Mouse (Mus musculus) thymus, adult 2 months (tissue): ENCODE measurements at regions not wholly inside any gene's neighbourhood (a gene's known extent, or its start where the extent isn't known, plus 50 kb on each side); places are given as distances from the start of the nearest gene placed in this dataset.
"Not testable (repeated sequence)": the region's sequence is repeated elsewhere in the genome, so short reads cannot be mapped to it uniquely, and the experiment has no call there.

Experiments used
- DNase-seq: peaks from one replicate; pipeline ENCODE4 v3.0.0; 2021
- H3K27ac ChIP-seq: fragments of 200-500 bp; 2 replicates; pipeline ENCODE4 v1.5.1; 2012; ENCODE audit warnings: low read length, control low read depth; ENCODE audit not compliant: control insufficient read depth, insufficient read depth
- H3K27me3 ChIP-seq: fragments of 200-500 bp; 2 replicates; pipeline ENCODE4 v1.6.1; 2012; ENCODE audit warnings: mild to moderate bottlenecking, low read length, moderate library complexity, mixed read lengths; ENCODE audit not compliant: control insufficient read depth, insufficient read depth
- H3K36me3 ChIP-seq: fragments of 200-500 bp; 2 replicates; pipeline ENCODE4 v1.6.1; 2012; ENCODE audit warnings: mild to moderate bottlenecking, low read length, moderate library complexity; ENCODE audit not compliant: control insufficient read depth, insufficient read depth
- H3K4me1 ChIP-seq: fragments of 200-500 bp; replicated peaks from 2 replicates; pipeline ENCODE4 v1.6.1; 2012; ENCODE audit warnings: low read length; ENCODE audit not compliant: control insufficient read depth, insufficient read depth
- H3K4me3 ChIP-seq: fragments of 200-500 bp; 2 replicates; pipeline ENCODE4 v1.5.1; 2012; ENCODE audit warnings: mild to moderate bottlenecking, low read length, control low read depth, moderate library complexity; ENCODE audit not compliant: control insufficient read depth, insufficient read depth
- CTCF ChIP-seq: fragments of 200-500 bp; IDR thresholded peaks from 2 replicates; pipeline ENCODE4 v1.5.1; 2012; ENCODE audit warnings: mild to moderate bottlenecking, control low read depth, low read length, moderate library complexity, borderline replicate concordance; ENCODE audit not compliant: control insufficient read depth, poor library complexity, insufficient read depth; ENCODE audit errors: extremely low read depth
- POLR2A ChIP-seq: fragments of 200-500 bp; IDR thresholded peaks from 2 replicates; pipeline ENCODE4 v1.6.1; 2012; ENCODE audit warnings: mild to moderate bottlenecking, low read length, control low read depth, moderate library complexity; ENCODE audit not compliant: control insufficient read depth, poor library complexity, insufficient read depth; ENCODE audit errors: extremely low read depth
- WGBS: fragments of 180-500 bp; shearing (Covaris S2); methylation state at CpG from one replicate; pipeline ENCODE4 v1.1.7; 2018; 5-methylcytosine and 5-hydroxymethylcytosine counted together

DNA sequence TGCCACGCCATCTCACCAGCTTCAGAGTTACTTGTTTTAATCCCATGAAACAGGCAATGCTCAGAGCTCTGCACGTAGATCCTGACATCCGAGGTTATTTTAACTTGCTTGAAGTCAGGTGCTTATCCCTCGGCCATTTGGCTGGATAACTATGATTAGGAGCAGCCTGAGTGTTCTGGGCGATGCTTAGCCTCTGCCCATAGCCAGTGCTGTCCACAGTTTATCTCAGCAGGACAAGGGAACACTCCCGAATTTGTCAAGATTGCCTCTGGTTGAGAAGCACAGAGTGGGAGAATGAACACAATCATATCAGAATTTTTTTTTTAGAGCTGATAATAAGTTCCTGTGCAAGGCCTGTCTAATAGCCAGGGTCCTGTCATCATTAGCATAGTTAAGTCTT is 83.4 kb upstream of the Dyrk2 start:
- H3K36me3 ChIP-seq, result no peaks in the 10 kb centered on the region
- 81% methylated on average over 6 of the region's 6 CpGs for WGBS
- H3K4me1 ChIP-seq, result peaks cover 17% of the 10 kb centered on the region
- H3K4me3 ChIP-seq, result no peak overlapping the region
- H3K27me3 ChIP-seq, result no peaks in the 10 kb centered on the region
- TF ChIP-seq POLR2A (no peak), CTCF (no peak)
- no peak for DNase-seq
- no peak overlapping the region for H3K27ac ChIP-seq

DNA sequence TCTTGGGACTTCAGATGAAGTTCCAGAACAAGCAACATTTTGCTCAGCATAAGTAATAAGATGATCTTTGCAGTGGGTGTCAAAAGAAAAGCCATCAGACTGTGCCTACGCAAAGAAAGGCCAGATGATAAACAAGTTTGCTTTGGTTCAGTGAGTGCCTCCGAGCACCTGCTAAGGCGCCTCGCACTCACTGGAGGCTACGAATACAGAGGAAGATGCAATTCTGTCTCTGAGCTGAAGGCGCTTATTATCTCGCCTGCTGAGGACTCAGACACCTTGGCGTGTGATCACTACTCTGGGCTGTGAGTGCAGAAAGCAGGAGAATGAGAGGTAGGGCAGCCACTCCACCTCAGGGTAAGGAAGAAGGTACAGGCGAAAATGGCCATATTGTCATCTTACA is 82.7 kb upstream of the Dyrk2 start:
- Histone ChIP-seq H3K4me3 (no peak overlapping the region), H3K36me3 (no peaks in the 10 kb centered on the region), H3K27me3 (no peaks in the 10 kb centered on the region), H3K4me1 (peaks cover 17% of the 10 kb centered on the region), H3K27ac (peak overlapping the region; percentile 18; the same call in 1 of the 2 replicates)
- whole genome bisulfite sequencing, result 43% methylated on average over 9 of the region's 9 CpGs
- no peak for TF ChIP-seq CTCF
- no peak for TF ChIP-seq POLR2A
- DNase-seq, result peak; percentile 17

DNA sequence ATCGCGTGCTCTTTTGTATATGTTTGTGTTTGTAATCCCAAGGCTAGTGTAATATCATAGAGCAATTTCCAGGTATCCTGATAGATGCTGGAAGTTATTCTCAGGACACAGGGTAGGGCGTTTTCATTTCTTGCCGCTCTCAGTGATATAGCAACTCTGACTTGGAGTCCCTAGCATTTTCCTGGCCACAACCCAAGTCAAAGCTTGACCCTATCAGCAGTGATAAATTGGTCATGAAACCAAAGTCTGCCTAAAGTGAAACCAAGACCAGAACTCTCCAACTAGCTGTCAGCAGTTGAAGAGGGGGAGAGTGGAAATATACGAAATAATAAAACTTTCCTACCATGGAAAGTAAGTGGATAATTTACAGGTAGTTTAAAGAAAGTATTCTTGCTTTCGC is 77.7 kb upstream of the Dyrk2 start:
- TF ChIP-seq CTCF, result no peak
- TF ChIP-seq POLR2A, result no peak
- 88% methylated on average over 6 of the region's 6 CpGs for WGBS
- H3K4me1 ChIP-seq, result peaks cover 4% of the 10 kb centered on the region
- no peak for DNase-seq
- no peak overlapping the region for H3K4me3 ChIP-seq
- H3K27me3 ChIP-seq, result no peaks in the 10 kb centered on the region
- H3K36me3 ChIP-seq, result no peaks in the 10 kb centered on the region
- H3K27ac ChIP-seq, result no peak overlapping the region

DNA sequence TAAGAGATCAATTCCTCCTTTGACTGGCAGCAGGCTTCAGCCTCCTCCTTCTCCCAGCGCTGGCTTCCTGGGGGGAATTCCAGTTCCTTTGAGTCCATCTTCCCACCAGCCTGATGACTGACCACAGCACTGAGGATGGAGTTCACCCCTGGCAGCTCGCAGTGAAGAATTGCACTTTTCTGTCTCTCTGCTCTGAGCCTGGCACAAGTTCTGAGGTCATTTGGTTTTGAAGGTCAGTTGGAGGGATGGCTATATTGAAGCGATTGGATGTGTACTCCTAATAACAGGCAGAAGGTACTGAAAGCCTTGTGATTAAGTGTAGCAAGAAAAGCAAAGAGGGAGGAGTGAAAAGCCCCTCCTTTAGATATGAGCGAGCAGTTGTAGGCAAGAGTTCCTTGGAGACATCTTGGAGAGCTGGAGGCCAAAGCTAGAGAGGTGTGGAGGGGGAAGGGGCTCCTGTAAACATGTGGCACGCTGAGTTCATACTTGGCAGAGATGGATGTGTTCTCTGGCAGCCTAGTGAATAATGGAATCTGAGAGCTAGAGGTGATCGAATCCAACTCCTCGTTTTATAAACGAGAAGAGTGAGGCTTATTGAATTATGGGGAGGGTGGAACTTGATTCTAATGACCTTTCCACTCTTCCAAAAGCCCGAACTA is 77.1 kb upstream of the Dyrk2 start:
- H3K4me1 ChIP-seq, result no peaks in the 10 kb centered on the region
- 89% methylated on average over 9 of the region's 9 CpGs for WGBS
- no peak overlapping the region for H3K4me3 ChIP-seq
- no peak overlapping the region for H3K27ac ChIP-seq
- H3K36me3 ChIP-seq, result no peaks in the 10 kb centered on the region
- DNase-seq, result no peak
- TF ChIP-seq CTCF (no peak), POLR2A (no peak)
- H3K27me3 ChIP-seq, result no peaks in the 10 kb centered on the region

DNA sequence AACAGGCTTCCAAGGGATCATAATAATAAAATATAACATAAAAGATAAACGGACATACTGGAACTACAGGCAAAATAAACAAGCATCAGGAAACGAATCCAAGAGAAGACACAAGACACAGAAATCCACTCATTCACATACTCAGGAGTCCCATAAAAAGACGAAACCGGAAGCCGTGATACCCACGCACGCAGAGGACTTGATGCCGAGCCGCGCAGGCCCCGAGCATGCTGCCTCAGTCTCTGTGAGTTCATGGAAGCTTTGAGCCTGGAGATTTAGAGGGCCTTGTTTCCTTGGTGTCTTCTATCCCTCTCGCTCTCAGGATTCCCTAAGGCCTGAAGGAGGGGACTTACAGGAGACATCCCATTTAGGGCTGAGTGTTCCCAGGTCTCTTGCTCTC is 57.3 kb upstream of the Dyrk2 start:
- Histone ChIP-seq H3K4me1 (0 out of 2 replicates have a peak, but pooled peaks cover 2% of the 10 kb centered on the region), H3K27ac (no peak overlapping the region), H3K27me3 (no peaks in the 10 kb centered on the region), H3K36me3 (no peaks in the 10 kb centered on the region), H3K4me3 (no peak overlapping the region)
- WGBS, result 95% methylated on average over 12 of the region's 12 CpGs
- no peak for TF ChIP-seq CTCF
- TF ChIP-seq POLR2A, result no peak
- no peak for DNase-seq

DNA sequence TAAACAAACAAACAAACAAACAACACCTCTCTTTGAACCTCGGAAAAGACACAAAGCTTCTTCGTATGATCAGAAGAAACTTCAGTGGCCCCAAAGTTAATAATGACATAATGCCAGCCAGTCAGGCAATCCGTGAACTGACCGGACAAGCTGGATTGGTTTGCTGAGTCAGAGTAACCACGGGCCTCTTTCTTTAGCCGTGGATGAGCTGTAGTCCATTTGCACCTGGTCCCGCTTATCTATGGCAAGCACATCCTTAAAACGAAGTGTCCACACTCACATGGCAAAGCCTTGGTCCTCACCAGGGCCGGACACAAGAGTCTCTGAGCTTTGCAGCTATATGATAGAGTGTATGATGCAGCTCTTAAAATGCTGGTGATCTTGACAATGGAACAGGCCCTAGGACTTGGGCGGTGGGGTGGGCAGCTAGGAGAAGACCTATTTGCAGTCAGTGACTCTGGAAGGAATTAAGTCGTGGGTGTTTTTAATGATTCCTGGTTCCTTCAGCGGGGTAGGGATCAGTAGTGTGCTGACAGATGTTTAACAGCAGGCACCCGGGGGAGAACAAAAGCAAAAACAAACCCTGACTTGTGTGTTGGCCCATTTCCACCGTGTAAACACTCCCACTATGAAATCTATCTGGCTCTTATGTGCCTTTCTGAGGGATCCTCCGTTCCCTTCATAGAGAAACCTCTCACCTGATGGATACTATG is 53.6 kb upstream of the Dyrk2 start:
- H3K4me1 ChIP-seq, result 0 out of 2 replicates have a peak, but pooled peaks cover 4% of the 10 kb centered on the region
- no peaks in the 10 kb centered on the region for H3K27me3 ChIP-seq
- no peak overlapping the region for H3K4me3 ChIP-seq
- 87% methylated on average over 15 of the region's 15 CpGs for WGBS
- H3K36me3 ChIP-seq, result no peaks in the 10 kb centered on the region
- no peak overlapping the region for H3K27ac ChIP-seq
- no peak for DNase-seq
- TF ChIP-seq POLR2A (no peak), CTCF (no peak)

DNA sequence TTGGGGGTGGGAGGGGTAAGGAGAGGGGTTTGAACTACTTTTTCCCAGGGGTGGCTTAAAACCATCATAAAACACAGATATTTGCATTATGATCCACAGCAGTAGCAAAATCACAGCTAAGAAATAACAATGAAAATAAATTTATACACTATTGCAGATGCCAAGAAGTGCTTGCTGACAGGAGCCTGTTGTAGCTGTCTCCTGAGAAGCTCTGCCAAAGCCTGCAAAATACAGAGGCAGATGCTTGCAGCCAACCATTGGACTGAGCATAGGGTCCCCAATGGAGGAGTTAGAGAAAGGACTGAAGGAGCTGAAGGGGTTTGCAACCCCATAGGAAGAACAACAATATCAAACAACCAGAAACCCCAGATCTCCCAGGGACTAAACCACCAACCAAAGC is 52.1 kb upstream of the Dyrk2 start:
- not testable (repeated sequence) for H3K36me3 ChIP-seq, H3K27ac ChIP-seq, H3K4me1 ChIP-seq, H3K27me3 ChIP-seq, DNase-seq, H3K4me3 ChIP-seq
